Mouse (Mus musculus): Measurements from ENCODE around the gene Nrsn2. TPM values are rescaled to one million over a fixed set of nuclear protein-coding genes. Genes with fewer than 3 reads are reported as not detected.

The Nrsn2 gene
- polyA plus RNA-seq, 1 experiment from 2014 or later = 12.5 TPM

DNA sequence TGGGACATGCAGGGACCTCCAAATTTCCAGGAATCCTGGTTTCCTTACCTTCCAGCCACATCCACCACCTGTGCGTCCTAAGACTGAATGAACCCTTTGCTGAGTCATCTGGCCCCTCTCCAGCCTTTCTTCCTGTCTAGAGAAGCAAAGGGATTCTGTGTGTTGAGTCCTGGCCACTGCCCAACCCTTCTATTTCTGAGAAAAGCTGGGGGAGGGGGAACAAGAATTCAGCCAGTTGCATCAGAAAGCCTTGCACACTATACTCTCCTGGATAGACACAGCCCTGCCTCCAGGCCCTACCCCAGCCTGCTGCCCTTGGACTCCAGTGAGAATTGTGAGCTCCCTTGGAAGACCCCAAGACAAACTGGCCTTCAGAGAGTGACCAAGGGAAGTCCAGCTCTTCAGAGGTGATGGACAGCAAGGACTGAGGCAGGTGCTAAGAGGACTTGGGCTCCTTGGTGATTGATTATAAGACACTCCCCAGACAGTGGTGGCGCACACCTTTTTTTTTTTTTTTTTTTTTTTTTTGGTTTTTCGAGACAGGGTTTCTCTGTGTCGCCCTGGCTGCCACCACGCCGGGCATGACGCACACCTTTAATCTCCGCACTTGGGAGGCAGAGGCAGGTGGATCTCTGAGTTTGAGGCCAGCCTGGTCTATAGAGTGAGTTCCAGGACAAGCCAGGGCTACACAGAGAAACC lies 26.4 kb downstream of the Nrsn2 start:
- no peaks in the 10 kb centered on the region for H3K9me3 ChIP-seq
- H3K4me3 ChIP-seq = no peak overlapping the region
- no peaks in the 10 kb centered on the region for H3K36me3 ChIP-seq
- H3K9ac ChIP-seq (replicated peaks) = no peak overlapping the region
- peaks cover 8% of the 10 kb centered on the region for H3K27me3 ChIP-seq
- ATAC-seq (ENCODE audit: low FRiP score, low read depth) = no peak
- no peak overlapping the region for H3K27ac ChIP-seq (replicated peaks)
- no peak overlapping the region for H3K4me2 ChIP-seq (replicated peaks)
- H3K4me1 ChIP-seq = no peaks in the 10 kb centered on the region
- WGBS = 94% methylated on average over 8 of the region's 8 CpGs

GRCm38 (mm10) chr2:152349205-152349604 lies 27.2 kb downstream of the Nrsn2 start:
- Histone ChIP-seq H3K4me2 (replicated peaks) (no peak overlapping the region), H3K9ac (replicated peaks) (no peak overlapping the region), H3K4me1 (peaks cover 4% of the 10 kb centered on the region), H3K27ac (replicated peaks) (no peak overlapping the region), H3K4me3 (no peak overlapping the region), H3K27me3 (peaks cover 14% of the 10 kb centered on the region), H3K36me3 (no peaks in the 10 kb centered on the region), H3K9me3 (no peaks in the 10 kb centered on the region)
- 88% methylated on average over 6 of the region's 6 CpGs for WGBS
- no peak for ATAC-seq (ENCODE audit: low FRiP score, low read depth)

DNA sequence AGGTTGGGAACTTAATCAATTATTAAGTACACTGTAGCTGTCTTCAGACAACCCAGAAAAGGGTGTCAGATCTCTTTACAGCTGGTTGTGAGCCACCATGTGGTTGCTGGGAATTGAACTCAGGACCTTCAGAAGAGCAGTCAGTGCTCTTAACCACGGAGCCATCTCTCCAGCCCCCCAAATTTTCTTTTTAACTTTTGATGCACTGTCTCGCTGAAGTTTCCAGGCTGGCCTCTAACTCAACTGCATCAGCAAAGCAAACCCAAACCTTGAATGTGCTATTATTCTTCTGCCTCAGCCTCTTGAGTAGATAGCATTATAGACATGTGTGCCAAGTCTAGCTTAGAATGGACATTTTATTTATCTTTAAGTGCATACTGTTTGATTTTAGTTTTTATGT lies 28.7 kb downstream of the Nrsn2 start:
- Histone ChIP-seq H3K4me3 (no peak overlapping the region), H3K4me1 (peaks cover 10% of the 10 kb centered on the region), H3K4me2 (replicated peaks) (no peak overlapping the region), H3K27ac (replicated peaks) (no peak overlapping the region), H3K9me3 (no peaks in the 10 kb centered on the region), H3K27me3 (peaks cover 18% of the 10 kb centered on the region), H3K9ac (replicated peaks) (no peak overlapping the region), H3K36me3 (no peaks in the 10 kb centered on the region)
- ATAC-seq (ENCODE audit: low FRiP score, low read depth) = no peak
- WGBS = 75% methylated on average over 2 of the region's 2 CpGs

GRCm38 (mm10) chr2:152346776-152347465 lies 29.5 kb downstream of the Nrsn2 start:
- H3K27ac ChIP-seq (replicated peaks) = no peak overlapping the region
- H3K9me3 ChIP-seq = no peaks in the 10 kb centered on the region
- no peak for ATAC-seq (ENCODE audit: low FRiP score, low read depth)
- H3K27me3 ChIP-seq = peaks cover 19% of the 10 kb centered on the region
- no peak overlapping the region for H3K4me2 ChIP-seq (replicated peaks)
- no peak overlapping the region for H3K4me3 ChIP-seq
- no peaks in the 10 kb centered on the region for H3K36me3 ChIP-seq
- no peak overlapping the region for H3K9ac ChIP-seq (replicated peaks)
- 43% methylated on average over 9 of the region's 9 CpGs for WGBS
- peaks cover 10% of the 10 kb centered on the region for H3K4me1 ChIP-seq

GRCm38 (mm10) chr2:152345393-152345792 lies 31.0 kb downstream of the Nrsn2 start:
- Histone ChIP-seq H3K27me3 (peaks cover 19% of the 10 kb centered on the region), H3K27ac (replicated peaks) (no peak overlapping the region), H3K4me1 (peaks cover 10% of the 10 kb centered on the region), H3K36me3 (no peaks in the 10 kb centered on the region), H3K9me3 (no peaks in the 10 kb centered on the region), H3K4me3 (no peak overlapping the region), H3K4me2 (replicated peaks) (no peak overlapping the region), H3K9ac (replicated peaks) (no peak overlapping the region)
- no peak for ATAC-seq (ENCODE audit: low FRiP score, low read depth)
- WGBS = 60% methylated on average over 6 of the region's 6 CpGs

- Histone ChIP-seq H3K27ac (replicated peaks) (no peak overlapping the region), H3K27me3 (peaks cover 19% of the 10 kb centered on the region), H3K9me3 (no peaks in the 10 kb centered on the region), H3K36me3 (no peaks in the 10 kb centered on the region), H3K4me2 (replicated peaks) (no peak overlapping the region), H3K9ac (replicated peaks) (no peak overlapping the region), H3K4me3 (no peak overlapping the region), H3K4me1 (peaks cover 10% of the 10 kb centered on the region)
- no peak for ATAC-seq (ENCODE audit: low FRiP score, low read depth)
- 64% methylated on average over 5 of the region's 5 CpGs for WGBS
Measured at GRCm38 (mm10) chr2:152344909-152345308, 31.5 kb downstream of the Nrsn2 start.

DNA sequence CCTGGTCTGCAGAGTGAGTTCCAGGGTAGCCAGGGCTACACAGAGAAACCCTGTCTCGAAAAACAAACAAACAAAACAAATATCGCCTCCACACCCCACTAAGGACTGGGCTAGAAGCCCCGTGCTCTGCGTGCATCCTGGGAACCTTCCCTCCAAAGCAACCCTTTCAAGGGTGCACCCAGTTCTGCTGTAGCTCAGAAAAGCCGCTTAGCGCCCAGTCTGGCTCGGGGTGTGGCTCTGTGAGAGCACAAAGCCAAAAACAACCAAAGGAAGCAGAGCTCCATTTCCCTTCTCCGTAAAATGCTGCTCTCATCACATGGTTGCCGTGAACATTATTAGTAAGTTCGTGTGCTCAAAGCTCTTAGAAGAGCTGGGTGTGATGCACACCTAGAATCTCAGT lies 32.1 kb downstream of the Nrsn2 start:
- 12% methylated on average over 10 of the region's 10 CpGs for WGBS
- Histone ChIP-seq H3K36me3 (no peaks in the 10 kb centered on the region), H3K4me3 (peak overlapping the region; percentile 56), H3K27me3 (peaks cover 19% of the 10 kb centered on the region), H3K9me3 (no peaks in the 10 kb centered on the region), H3K4me1 (peaks cover 10% of the 10 kb centered on the region), H3K27ac (replicated peaks) (no peak overlapping the region), H3K4me2 (replicated peaks) (peak overlapping the region; percentile 72), H3K9ac (replicated peaks) (peak overlapping the region; percentile 57)
- 0 out of 2 replicates have a peak, but pooled peaks have one; percentile 13 for ATAC-seq (ENCODE audit: low FRiP score, low read depth)

DNA sequence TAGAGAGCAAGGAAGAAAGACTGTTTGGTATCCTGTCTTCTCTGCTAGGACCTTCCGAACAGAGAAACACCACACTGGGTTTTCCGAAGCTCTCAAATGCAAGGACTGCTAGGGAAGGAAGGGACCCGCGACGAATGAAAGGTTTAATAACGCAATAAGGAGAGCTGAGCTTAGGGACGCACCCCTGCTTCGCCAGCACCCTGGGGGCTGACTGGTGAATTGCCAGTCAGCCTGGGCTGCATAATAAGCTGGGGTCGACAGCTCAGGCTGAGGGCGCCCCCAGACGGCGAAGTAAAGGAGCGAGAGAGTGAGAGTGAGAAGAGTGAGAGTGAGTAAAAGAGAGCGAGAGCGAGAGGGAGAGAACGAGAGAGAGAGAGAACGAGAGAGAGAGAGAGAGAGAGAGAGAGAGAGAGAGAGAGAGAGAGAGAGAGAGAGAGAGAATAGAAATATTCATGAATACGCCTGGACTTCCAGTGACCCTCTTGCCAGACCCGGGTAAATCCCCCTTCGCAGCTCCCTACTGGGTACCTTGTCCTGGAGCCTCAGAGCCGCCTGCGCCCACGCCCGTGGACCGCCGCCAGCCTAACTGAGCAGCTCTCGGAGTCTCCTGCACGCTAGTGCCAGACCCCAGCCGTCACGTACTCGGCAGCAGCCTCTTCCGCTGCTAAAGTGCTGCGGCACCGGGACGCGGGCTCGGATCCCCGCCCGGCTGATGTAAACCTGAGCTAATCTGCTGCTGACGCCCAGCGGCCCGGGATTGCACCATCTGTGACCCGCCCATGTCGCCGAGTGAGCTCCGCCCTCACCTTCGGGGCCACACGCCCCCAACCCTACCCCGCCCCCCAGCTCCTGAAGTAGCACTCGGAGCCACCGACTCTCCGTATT lies 32.9 kb downstream of the Nrsn2 start, which contains the start of gene Trib3:
Gene Trib3 (minus strand): TSS at position 704 of the 885 bp plus-strand sequence.
- H3K9ac ChIP-seq (replicated peaks) = peak within 1 kb of the TSS; percentile 57
- H3K4me1 ChIP-seq = peaks cover 10% of the 10 kb centered on the region
- H3K27ac ChIP-seq (replicated peaks) = 0 out of 2 replicates have a peak within 1 kb of the TSS, but pooled peaks have one; percentile 20
- under 1% methylated on average over 48 of the region's 52 CpGs for WGBS
- H3K4me3 ChIP-seq = peak within 1 kb of the TSS; percentile 56
- peak; percentile 84 for ATAC-seq (ENCODE audit: low FRiP score, low read depth)
- H3K27me3 ChIP-seq = peaks cover 19% of the 10 kb centered on the region
- no peaks in the 10 kb centered on the region for H3K36me3 ChIP-seq
- H3K4me2 ChIP-seq (replicated peaks) = peak within 1 kb of the TSS; percentile 72
- no peaks in the 10 kb centered on the region for H3K9me3 ChIP-seq

GRCm38 (mm10) chr2:152339631-152340179 lies 36.7 kb downstream of the Nrsn2 start:
- Histone ChIP-seq H3K9ac (replicated peaks) (no peak overlapping the region), H3K4me1 (peaks cover 10% of the 10 kb centered on the region), H3K4me3 (no peak overlapping the region), H3K36me3 (no peaks in the 10 kb centered on the region), H3K27ac (replicated peaks) (no peak overlapping the region), H3K4me2 (replicated peaks) (no peak overlapping the region), H3K9me3 (no peaks in the 10 kb centered on the region), H3K27me3 (peaks cover 14% of the 10 kb centered on the region)
- no peak for ATAC-seq (ENCODE audit: low FRiP score, low read depth)
- 92% methylated on average over 22 of the region's 22 CpGs for WGBS

GRCm38 (mm10) chr2:152338319-152338718 lies 38.1 kb downstream of the Nrsn2 start:
- H3K9ac ChIP-seq (replicated peaks) = no peak overlapping the region
- ATAC-seq (ENCODE audit: low FRiP score, low read depth) = no peak
- WGBS = 81% methylated on average over 13 of the region's 13 CpGs

GRCm38 (mm10) chr2:152337591-152338212 lies 38.7 kb downstream of the Nrsn2 start:
- no peaks in the 10 kb centered on the region for H3K36me3 ChIP-seq
- H3K4me2 ChIP-seq (replicated peaks) = no peak overlapping the region
- H3K9ac ChIP-seq (replicated peaks) = no peak overlapping the region
- no peaks in the 10 kb centered on the region for H3K9me3 ChIP-seq
- no peak for ATAC-seq (ENCODE audit: low FRiP score, low read depth)
- H3K4me3 ChIP-seq = no peak overlapping the region
- no peaks in the 10 kb centered on the region for H3K4me1 ChIP-seq
- peaks cover 11% of the 10 kb centered on the region for H3K27me3 ChIP-seq
- no peak overlapping the region for H3K27ac ChIP-seq (replicated peaks)
- 88% methylated on average over 11 of the region's 11 CpGs for WGBS

More at GRCm38 (mm10) chr2:152338319-152338718, 38.1 kb downstream of the Nrsn2 start:
- no peaks in the 10 kb centered on the region for H3K36me3 ChIP-seq
- H3K9me3 ChIP-seq = no peaks in the 10 kb centered on the region
- H3K27me3 ChIP-seq = peaks cover 15% of the 10 kb centered on the region
- H3K4me2 ChIP-seq (replicated peaks) = no peak overlapping the region
- no peak overlapping the region for H3K4me3 ChIP-seq
- H3K4me1 ChIP-seq = peaks cover 1% of the 10 kb centered on the region; the same call in 1 of the 2 replicates
- no peak overlapping the region for H3K27ac ChIP-seq (replicated peaks)
